Mouse (Mus musculus): ENCODE results near the gene Btbd35f13.
"Not testable (repeated sequence)": the region's sequence is repeated elsewhere in the genome, so short reads cannot be mapped to it uniquely, and the experiment has no call there.

The Btbd35f13 gene

DNA sequence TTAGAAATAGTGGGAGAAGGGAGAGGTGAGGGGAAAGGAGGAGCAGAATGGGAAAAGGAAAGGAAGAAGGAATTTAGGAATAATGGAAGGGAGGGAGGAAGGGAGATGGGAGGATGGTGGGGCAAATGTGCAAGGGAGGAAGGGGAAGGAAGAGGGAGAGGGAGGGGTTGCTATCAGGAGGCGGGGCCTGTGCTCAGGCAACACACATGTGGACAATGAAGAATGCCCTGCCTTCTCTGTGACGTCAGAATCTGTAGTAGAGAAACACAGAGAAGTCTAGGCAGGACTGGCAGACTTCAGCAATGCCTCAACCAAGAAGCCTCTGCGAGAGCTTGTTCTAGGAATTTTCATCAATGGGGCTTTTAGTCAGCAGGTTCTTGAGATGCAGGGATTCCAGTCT lies at the start of gene Btbd35f13:
Gene Btbd35f13 (plus strand): TSS at position 301 of the 400 bp plus-strand sequence.
- DNase-seq (ENCODE audit: low spot score in 2 of 2), result not testable (repeated sequence)

DNA sequence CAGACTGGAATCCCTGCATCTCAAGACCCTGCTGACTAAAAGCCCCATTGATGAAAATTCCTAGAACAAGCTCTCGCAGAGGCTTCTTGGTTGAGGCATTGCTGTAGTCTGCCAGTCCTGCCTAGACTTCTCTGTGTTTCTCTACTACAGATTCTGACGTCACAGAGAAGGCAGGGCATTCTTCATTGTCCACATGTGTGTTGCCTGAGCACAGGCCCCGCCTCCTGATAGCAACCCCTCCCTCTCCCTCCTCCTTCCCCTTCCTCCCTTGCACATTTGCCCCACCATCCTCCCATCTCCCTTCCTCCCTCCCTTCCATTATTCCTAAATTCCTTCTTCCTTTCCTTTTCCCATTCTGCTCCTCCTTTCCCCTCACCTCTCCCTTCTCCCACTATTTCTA lies 45.3 kb downstream of the Btbd35f13 start, which contains the start of gene Btbd35f14:
Gene Btbd35f14 (minus strand): TSS at position 101 of the 400 bp plus-strand sequence.
- DNase-seq (ENCODE audit: low spot score in 2 of 2), result not testable (repeated sequence)
